Mouse (Mus musculus) left cerebral cortex, adult 11 months (tissue): ENCODE results near the gene Hist1h2ag.
"Not testable (repeated sequence)": the region's sequence is repeated elsewhere in the genome, so short reads cannot be mapped to it uniquely, and the experiment has no call there.

Source experiments
- DNase-seq: peaks from one replicate; pipeline ENCODE4 v3.0.0; 2022; ENCODE audit warnings: low spot score

The Hist1h2ag gene

DNA sequence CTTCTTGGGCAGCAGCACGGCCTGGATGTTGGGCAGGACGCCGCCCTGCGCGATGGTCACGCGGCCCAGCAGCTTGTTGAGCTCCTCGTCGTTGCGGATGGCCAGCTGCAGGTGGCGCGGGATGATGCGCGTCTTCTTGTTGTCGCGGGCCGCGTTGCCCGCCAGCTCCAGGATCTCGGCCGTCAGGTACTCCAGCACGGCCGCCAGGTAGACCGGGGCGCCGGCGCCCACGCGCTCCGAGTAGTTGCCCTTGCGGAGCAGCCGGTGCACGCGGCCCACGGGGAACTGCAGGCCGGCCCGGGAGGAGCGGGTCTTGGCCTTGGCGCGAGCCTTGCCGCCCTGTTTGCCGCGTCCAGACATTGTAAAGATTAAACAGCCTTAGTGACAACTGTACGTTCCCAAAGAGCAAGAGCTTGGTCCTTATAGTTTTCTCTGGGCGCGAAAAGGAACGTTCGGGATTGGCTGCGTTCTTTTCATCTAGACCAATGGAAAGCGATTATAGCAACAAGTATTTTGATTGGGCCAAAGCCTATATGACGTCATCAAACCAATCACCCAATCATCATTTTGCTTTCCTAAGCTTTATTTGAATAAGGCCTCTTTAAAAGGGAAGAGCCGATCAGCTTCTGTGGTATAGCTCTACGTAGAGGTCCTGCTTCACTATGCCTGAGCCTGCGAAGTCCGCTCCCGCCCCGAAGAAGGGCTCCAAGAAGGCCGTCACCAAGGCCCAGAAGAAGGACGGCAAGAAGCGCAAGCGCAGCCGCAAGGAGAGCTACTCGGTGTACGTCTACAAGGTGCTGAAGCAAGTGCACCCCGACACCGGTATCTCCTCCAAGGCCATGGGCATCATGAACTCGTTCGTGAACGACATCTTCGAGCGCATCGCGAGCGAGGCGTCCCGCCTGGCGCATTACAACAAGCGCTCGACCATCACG, at the start of gene Hist1h2ag, which contains the start of gene Hist1h2bj:
Hist1h2ag (minus strand) TSS at position 377 of the 935 bp plus-strand sequence.
Hist1h2bj (plus strand) TSS at position 647 of the 935 bp plus-strand sequence.
- DNase-seq: peak; percentile 96

DNA sequence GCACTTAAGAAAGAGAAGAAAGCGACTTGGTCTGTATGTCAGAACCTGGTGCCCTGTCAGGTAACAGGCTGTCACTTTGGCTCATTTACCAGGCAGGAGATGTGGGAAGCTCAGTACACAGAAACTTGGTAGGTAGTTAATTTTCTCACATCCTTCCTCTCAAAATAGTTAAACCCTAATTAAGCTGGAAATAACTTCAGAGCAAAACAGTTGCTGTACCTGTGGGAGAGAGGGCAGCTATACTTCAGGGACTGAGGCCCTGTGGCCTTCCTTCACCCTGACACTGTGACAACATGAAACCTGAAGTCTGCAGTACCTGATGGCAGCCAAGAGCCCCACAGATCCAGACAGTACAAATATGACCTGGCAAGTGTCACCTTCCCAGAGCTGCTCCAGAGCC, 41.4 kb upstream of the Hist1h2ag start, which contains the start of gene Vmn1r188:
Vmn1r188 (plus strand) TSS at position 301 of the 400 bp plus-strand sequence.
- DNase-seq: not testable (repeated sequence)

DNA sequence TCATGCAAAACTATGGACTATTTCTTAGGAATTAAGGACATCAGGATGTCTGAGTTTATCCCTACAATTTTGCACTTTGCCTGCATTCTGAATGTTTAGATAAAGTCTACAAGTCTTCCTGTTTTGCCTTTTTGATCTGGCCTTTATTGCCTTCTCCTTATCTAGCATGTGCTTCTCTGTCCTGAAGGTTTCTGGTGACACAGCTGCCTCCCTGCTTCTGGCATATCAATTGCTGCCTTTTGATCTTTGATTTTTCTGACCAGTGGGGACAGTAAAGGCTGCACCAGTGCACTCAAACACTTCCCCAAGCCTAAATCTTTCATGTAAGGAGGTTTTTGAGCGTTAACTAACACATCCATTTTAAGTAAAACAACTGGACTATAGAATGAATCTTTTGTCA, 20.7 kb upstream of the Hist1h2ag start:
- no peak for DNase-seq

DNA sequence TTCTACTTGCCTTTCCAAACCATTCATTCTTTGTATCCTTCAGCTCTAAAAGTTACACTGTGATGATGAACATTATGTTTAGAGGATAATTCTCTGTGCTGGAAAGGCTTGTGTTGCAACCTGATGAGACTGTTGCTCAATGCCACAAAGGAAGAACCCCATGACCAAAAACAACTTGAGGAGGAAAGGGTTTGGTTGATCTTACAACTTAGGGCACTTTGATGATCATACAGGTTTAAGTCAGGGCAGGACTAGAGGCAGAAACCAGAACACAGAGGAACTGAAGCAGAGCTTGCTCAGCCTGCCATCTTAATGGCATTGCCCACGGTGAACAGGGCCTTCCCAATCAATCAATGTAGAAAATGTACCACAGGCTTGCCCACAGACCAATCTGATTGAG, 18.7 kb upstream of the Hist1h2ag start:
- DNase-seq: no peak

GRCm38 (mm10) chr13:22053754-22054153, 11.0 kb upstream of the Hist1h2ag start:
- no peak for DNase-seq

DNA sequence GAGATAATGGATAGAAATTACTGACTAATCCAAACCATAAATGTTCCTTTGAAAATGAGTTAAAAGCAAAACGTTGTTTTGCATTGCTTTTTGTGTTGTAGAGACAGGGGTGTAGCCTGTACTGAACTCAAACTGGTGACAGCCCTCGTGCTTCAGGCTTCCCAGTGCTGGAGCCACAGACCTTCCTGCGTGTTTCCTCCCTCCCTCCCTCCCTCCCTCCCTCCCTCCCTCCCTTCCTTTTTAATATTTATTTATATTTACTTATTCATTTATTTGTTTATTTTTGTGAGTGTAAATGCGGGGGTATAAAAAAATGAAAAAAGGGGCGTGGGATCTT, 8.7 kb upstream of the Hist1h2ag start:
- no peak for DNase-seq

GRCm38 (mm10) chr13:22050591-22051522, 8.1 kb upstream of the Hist1h2ag start:
- peak; percentile 79 for DNase-seq

DNA sequence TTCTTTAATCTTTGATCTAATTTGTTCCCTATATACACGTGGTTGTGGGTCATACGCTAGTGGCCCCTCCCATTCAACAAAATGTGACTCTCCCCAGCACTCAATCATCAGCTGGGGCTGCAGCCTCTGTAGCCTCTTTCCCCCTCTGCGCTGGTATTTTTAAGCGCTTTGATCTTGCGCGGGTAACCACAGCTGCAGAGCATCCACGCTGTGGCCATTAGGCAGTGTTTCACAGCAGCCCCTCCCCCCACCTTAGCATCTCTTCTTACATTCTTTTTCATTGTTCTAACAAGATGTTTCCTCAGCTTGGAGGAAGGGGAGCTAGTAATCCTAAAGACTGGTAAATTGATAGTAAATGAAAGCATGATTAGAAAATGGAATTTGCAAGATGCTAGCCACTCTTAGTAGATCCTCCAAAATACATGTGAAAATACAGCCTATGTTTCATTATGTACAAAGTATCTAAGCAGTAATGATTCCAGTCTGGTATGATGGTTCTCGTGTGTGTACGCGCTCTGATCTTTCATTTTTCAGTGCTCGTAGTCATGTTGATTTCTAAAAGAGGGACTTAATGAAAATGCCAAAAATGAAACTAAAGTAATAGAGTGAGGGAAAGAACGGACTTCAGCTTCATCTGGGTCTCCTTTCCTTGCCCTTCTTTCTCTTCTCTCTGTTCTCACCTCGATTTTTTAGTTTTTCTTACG, 7.1 kb upstream of the Hist1h2ag start:
- DNase-seq: no peak

DNA sequence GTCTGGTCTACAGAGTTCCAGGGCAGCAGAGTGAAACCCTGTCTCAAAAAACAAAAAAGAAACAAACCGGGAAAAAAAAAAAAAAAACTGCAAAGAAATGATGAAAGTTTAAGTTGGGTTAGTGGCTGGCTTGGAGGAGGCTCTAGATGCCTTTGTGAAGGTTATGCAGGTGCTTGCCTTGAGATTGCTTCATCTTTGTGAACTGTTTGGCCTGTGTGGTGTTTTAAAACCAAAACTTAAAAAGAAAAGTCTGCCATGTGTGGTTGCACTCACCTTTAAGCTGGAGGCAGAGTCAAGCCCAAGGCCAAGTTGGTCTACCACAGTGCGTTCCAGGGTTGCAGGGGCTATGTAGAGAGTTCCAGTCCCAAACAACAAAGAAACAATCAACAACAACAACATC, 6.3 kb upstream of the Hist1h2ag start:
- no peak for DNase-seq

DNA sequence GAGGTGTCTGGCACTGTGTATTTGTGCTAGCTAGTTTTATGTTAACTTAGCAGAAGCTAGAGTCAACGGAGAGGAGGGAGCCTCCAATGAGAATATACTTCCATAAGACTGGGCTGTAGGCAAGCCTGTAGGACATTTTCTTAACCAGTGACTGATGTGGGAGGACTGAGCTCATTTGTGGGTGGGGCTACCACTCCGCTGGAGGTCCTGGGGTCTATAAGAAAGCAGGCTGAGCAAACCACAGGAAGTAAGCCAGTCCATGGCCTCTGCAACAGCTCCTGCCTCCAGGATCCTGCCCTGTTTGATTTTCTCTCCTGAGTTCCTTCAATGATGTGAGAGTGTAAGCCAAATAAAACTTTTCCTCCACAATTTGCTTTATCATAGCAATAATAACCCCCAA, 2.6 kb upstream of the Hist1h2ag start:
- DNase-seq: no peak

GRCm38 (mm10) chr13:22044432-22045155, 1.9 kb upstream of the Hist1h2ag start:
- DNase-seq: no peak

DNA sequence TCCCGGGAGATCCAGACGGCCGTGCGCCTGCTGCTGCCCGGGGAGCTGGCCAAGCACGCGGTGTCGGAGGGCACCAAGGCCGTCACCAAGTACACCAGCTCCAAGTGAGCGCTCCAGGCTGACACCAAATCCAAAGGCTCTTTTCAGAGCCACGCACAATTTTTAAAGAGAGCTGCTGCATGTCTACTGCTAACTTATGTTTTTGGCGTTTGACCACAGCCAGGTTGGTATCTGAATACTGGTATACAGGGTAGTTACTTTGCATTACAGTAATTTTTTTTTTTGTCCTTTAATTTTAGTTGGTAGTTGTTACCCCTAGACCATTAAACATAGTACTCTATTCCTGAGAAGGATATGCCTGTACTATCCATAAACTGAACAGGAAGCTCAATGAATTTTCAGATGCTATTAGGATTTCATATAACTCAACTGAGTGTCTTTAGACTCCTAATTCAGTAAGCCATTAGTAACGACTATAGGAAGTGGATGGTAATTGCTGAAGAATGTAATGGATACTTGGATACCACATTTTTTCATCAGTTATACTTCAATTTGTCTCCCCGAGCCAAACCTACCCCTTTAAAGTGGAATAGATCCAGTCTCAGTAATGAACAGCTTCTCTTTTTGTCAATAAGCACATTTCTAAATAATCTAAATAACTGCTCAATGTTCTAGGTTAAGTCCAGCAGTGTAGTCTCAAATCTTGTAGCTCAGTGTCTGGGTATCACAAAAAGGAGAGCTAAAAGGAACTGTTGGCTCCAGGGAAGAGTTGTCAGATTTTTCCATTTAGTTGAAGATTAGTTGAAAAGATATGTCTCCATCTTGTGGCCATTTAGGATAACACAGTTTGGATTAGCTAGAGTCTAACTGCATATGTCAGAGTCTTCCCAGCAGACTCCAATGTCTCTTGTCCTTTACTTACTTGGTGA, 1.0 kb upstream of the Hist1h2ag start:
- DNase-seq: no peak

DNA sequence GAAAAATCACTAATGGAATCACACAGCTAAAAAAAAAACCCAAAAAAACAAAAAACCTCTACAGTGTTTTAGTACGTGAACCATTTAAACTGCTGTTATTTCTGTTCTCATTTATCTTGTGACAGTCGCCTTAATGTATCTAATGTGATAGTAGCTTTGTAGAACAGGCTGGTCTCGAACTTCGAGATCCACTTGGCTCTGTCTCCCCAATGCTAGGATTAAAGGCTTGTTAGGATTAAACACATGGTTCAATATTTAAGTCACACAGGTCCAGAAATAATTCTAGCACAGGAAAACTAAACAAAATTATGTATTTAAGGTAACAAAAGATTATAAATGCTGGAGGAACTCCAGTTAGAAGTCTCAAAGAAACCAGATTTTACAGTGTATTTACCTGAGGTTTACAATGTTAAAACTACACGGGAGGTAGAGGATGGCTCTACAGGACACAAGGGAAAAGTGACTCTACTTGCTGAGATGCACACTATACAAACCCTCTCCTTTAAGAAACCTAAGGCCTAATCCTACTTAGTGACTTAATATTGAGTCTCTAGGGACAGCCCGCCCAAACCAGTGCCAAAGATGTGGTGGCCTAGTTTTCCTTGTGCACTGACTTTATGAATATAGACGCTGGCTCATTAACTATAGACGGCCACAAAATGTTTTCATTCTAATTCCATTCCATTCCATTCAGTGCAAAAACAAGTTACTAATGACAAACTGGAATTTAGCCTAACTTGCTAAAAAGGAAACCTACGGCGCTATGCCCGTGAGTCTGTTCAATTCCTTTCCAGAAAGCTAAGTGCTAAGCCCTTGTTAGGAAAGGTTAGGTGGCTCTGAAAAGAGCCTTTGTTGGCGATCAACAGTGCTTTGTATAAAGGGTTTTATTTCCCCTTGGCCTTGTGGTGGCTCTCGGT, 835 bp downstream of the Hist1h2ag start:
- no peak for DNase-seq

DNA sequence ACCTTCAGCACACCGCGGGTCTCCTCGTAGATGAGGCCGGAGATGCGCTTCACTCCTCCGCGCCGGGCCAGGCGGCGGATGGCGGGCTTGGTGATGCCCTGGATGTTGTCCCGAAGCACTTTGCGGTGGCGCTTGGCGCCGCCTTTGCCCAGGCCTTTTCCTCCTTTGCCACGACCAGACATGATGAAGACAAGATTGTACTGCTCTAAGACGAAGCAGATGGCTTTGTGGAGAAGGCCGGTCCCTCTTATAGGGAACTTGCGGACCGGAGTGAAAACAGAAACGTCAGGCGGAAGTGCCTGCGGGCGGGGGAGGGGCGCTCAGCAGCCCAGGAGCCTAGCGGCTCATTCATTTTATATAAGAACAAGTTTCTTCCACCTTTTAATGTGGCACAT, 1.6 kb downstream of the Hist1h2ag start, which contains the start of gene Hist1h4i:
Hist1h4i (minus strand) TSS at position 221 of the 395 bp plus-strand sequence.
- peak; percentile 97 for DNase-seq

- no peak for DNase-seq
These were observed 2.1 kb downstream of the Hist1h2ag start for GRCm38 (mm10) chr13:22040464-22041141.

DNA sequence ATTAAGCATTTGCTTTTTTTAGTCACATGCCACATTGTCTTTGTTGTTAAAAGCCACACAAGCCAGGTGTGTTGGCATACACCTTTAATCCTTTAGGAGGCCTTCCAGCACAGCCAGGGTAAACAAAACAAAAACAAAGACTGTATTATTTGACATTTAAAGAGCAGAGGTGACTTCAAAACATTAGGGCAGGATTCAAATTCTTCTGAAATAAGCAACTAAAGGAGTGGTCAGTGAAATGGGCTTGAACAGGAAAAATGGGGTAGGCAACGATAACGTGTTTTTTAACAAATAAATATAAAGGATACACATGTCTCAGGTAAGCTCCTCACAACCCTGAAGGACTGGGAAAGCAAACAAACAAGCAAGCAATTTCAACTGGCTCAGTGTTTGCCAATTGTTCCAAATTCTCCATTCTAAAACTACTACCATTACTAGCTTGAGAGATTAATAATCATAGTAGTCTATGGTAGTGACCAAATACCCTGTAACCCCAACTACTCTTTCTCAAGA, 2.7 kb downstream of the Hist1h2ag start:
- DNase-seq: no peak

DNA sequence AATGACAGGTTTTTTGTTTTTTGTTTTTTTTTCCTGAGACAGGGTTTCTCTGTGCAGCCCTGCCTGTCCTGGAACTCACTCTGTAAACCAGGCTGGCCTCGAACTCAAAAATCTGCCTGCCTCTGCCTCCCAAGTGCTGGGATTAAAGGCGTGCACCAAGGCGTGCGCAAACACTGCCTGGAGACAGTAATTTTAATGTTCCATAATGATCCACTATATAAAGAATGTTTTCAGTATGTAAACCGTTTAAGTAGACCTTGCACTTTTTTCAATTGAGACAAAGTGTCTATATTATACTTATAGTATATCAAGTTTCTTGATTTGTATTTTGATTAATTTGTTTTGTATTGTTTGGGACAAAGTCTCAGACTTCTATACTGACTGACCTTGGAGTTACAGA, 3.4 kb downstream of the Hist1h2ag start:
- no peak for DNase-seq

DNA sequence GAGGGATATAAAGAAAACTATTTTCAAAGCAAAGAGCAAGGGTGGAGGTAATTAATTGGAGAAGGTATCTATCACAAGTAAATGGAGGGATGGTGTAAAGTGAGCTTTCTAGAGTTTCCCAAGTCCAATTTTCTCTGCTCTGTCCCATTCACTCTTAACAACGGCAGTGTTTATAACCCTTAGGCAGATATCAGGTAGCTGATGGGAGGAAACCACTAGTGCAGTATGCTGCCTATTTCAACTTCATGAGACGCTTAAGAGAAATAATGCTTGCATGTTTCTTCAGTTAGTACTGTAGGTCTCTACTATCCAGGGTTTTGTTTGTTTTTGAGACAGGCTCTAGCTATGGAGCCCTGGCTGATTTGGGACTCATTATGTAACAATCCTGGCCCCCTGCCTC, 5.3 kb downstream of the Hist1h2ag start:
- DNase-seq: no peak
